Mouse (Mus musculus): ENCODE results near the gene Mrpl27. TPM values are rescaled to one million over a fixed set of nuclear protein-coding genes. Genes with fewer than 3 reads are reported as not detected.

Mrpl27 gene
- polyA plus RNA-seq, 1 experiment from 2014 or later: 56.6 TPM

- no peaks in the 10 kb centered on the region for H3K27me3 ChIP-seq (ENCODE audit: control insufficient read depth, insufficient read depth, low read depth, low read length)
- H3K9me3 ChIP-seq (replicated peaks; ENCODE audit: control insufficient read depth, low read length): no peaks in the 10 kb centered on the region
- 78% methylated on average over 3 of the region's 3 CpGs for WGBS (ENCODE audit: insufficient replicate concordance)
- H3K4me2 ChIP-seq (ENCODE audit: low read depth, low read length): no peak overlapping the region
- no peak overlapping the region for H3K9ac ChIP-seq (ENCODE audit: low read depth, low read length)
- ATAC-seq (ENCODE audit: low read depth): no peak
- H3K4me3 ChIP-seq (ENCODE audit: low read depth, low read length): no peak overlapping the region
- H3K4me1 ChIP-seq (ENCODE audit: control insufficient read depth, low read depth, low read length): no peaks in the 10 kb centered on the region
- H3K36me3 ChIP-seq (ENCODE audit: control insufficient read depth, insufficient read depth): no peaks in the 10 kb centered on the region
- H3K27ac ChIP-seq (ENCODE audit: low read length): no peak overlapping the region
Observed at GRCm38 (mm10) chr11:94699399-94699798, 45.8 kb downstream of the Mrpl27 start.

GRCm38 (mm10) chr11:94701401-94702215, 48.0 kb downstream of the Mrpl27 start:
- Histone ChIP-seq H3K4me3 (ENCODE audit: low read depth, low read length) (no peak overlapping the region), H3K9ac (ENCODE audit: low read depth, low read length) (no peak overlapping the region), H3K4me1 (ENCODE audit: control insufficient read depth, low read depth, low read length) (no peaks in the 10 kb centered on the region), H3K36me3 (ENCODE audit: control insufficient read depth, insufficient read depth) (no peaks in the 10 kb centered on the region), H3K27me3 (ENCODE audit: control insufficient read depth, insufficient read depth, low read depth, low read length) (no peaks in the 10 kb centered on the region), H3K27ac (ENCODE audit: low read length) (no peak overlapping the region), H3K9me3 (replicated peaks; ENCODE audit: control insufficient read depth, low read length) (no peaks in the 10 kb centered on the region), H3K4me2 (ENCODE audit: low read depth, low read length) (no peak overlapping the region)
- WGBS (ENCODE audit: insufficient replicate concordance): 61% methylated on average over 27 of the region's 27 CpGs
- ATAC-seq (ENCODE audit: low read depth): no peak

GRCm38 (mm10) chr11:94702216-94702610, 48.6 kb downstream of the Mrpl27 start:
- H3K4me1 ChIP-seq (ENCODE audit: control insufficient read depth, low read depth, low read length): no peaks in the 10 kb centered on the region
- H3K4me3 ChIP-seq (ENCODE audit: low read depth, low read length): no peak overlapping the region
- H3K4me2 ChIP-seq (ENCODE audit: low read depth, low read length): no peak overlapping the region
- no peaks in the 10 kb centered on the region for H3K9me3 ChIP-seq (replicated peaks; ENCODE audit: control insufficient read depth, low read length)
- no peak overlapping the region for H3K27ac ChIP-seq (ENCODE audit: low read length)
- 43% methylated on average over 3 of the region's 3 CpGs for WGBS (ENCODE audit: insufficient replicate concordance)
- no peak for ATAC-seq (ENCODE audit: low read depth)
- H3K9ac ChIP-seq (ENCODE audit: low read depth, low read length): no peak overlapping the region
- no peaks in the 10 kb centered on the region for H3K27me3 ChIP-seq (ENCODE audit: control insufficient read depth, insufficient read depth, low read depth, low read length)
- no peaks in the 10 kb centered on the region for H3K36me3 ChIP-seq (ENCODE audit: control insufficient read depth, insufficient read depth)

- H3K36me3 ChIP-seq (ENCODE audit: control insufficient read depth, insufficient read depth): no peaks in the 10 kb centered on the region
- H3K4me3 ChIP-seq (ENCODE audit: low read depth, low read length): no peak overlapping the region
- no peak overlapping the region for H3K4me2 ChIP-seq (ENCODE audit: low read depth, low read length)
- H3K4me1 ChIP-seq (ENCODE audit: control insufficient read depth, low read depth, low read length): no peaks in the 10 kb centered on the region
- ATAC-seq (ENCODE audit: low read depth): no peak
- H3K9me3 ChIP-seq (replicated peaks; ENCODE audit: control insufficient read depth, low read length): no peaks in the 10 kb centered on the region
- H3K27me3 ChIP-seq (ENCODE audit: control insufficient read depth, insufficient read depth, low read depth, low read length): no peaks in the 10 kb centered on the region
- no peak overlapping the region for H3K27ac ChIP-seq (ENCODE audit: low read length)
- no peak overlapping the region for H3K9ac ChIP-seq (ENCODE audit: low read depth, low read length)
- WGBS (ENCODE audit: insufficient replicate concordance): 30% methylated on average over 7 of the region's 7 CpGs
Observed at GRCm38 (mm10) chr11:94704020-94704419, 50.5 kb downstream of the Mrpl27 start.

- no peak within 1 kb of the TSS for H3K9ac ChIP-seq (ENCODE audit: low read depth, low read length)
- H3K4me3 ChIP-seq (ENCODE audit: low read depth, low read length): no peak within 1 kb of the TSS
- H3K27me3 ChIP-seq (ENCODE audit: control insufficient read depth, insufficient read depth, low read depth, low read length): no peaks in the 10 kb centered on the region
- no peaks in the 10 kb centered on the region for H3K4me1 ChIP-seq (ENCODE audit: control insufficient read depth, low read depth, low read length)
- H3K36me3 ChIP-seq (ENCODE audit: control insufficient read depth, insufficient read depth): no peaks in the 10 kb centered on the region
- no peak within 1 kb of the TSS for H3K4me2 ChIP-seq (ENCODE audit: low read depth, low read length)
- no peaks in the 10 kb centered on the region for H3K9me3 ChIP-seq (replicated peaks; ENCODE audit: control insufficient read depth, low read length)
- no peak within 1 kb of the TSS for H3K27ac ChIP-seq (ENCODE audit: low read length)
- ATAC-seq (ENCODE audit: low read depth): no peak
- 58% methylated on average over 5 of the region's 5 CpGs for WGBS (ENCODE audit: insufficient replicate concordance)
Observed at GRCm38 (mm10) chr11:94704472-94704871, 50.9 kb downstream of the Mrpl27 start, which contains the start of gene Gm11541. TSS of gene Gm11541 (minus strand) at chr11:94704499.

Other genes with a start within 250 kb of the Mrpl27 start
- 1.9 TPM in 2 replicates for gene Cacna1g, start 179.6 kb upstream of the Mrpl27 start, polyA plus RNA-seq (2015; fragmentation: Nextera tagmentation; extraction: Ambion mirVana)
- gene Spata20, start 167.6 kb upstream of the Mrpl27 start, polyA plus RNA-seq (2015; fragmentation: Nextera tagmentation; extraction: Ambion mirVana): not detected in 2 replicates
- 0.08 TPM in 1 of 2 replicates, not detected in the other for gene Epn3, start 153.8 kb upstream of the Mrpl27 start, polyA plus RNA-seq (2015; fragmentation: Nextera tagmentation; extraction: Ambion mirVana)
- gene Mycbpap, start 132.0 kb upstream of the Mrpl27 start, polyA plus RNA-seq (2015; fragmentation: Nextera tagmentation; extraction: Ambion mirVana): 0.30 TPM in 1 of 2 replicates, not detected in the other
- gene Rsad1, start 104.5 kb upstream of the Mrpl27 start, polyA plus RNA-seq (2015; fragmentation: Nextera tagmentation; extraction: Ambion mirVana): 1.0 and 1.3 TPM in 2 replicates
- 0.05 and 0.08 TPM in 2 replicates for gene Chad, start 88.7 kb upstream of the Mrpl27 start, polyA plus RNA-seq (2015; fragmentation: Nextera tagmentation; extraction: Ambion mirVana)
- 1.4 and 1.5 TPM in 2 replicates for gene Acsf2, start 51.9 kb upstream of the Mrpl27 start, polyA plus RNA-seq (2015; fragmentation: Nextera tagmentation; extraction: Ambion mirVana)
- 78.4 and 82.0 TPM in 2 replicates for gene Lrrc59, start 24.0 kb upstream of the Mrpl27 start, polyA plus RNA-seq (2015; fragmentation: Nextera tagmentation; extraction: Ambion mirVana)
- gene Eme1, start 197 bp downstream of the Mrpl27 start, polyA plus RNA-seq (2015; fragmentation: Nextera tagmentation; extraction: Ambion mirVana): 10.4 and 11.6 TPM in 2 replicates
- gene Xylt2, start 23.7 kb downstream of the Mrpl27 start, polyA plus RNA-seq (2015; fragmentation: Nextera tagmentation; extraction: Ambion mirVana): 1.9 and 2.6 TPM in 2 replicates
- gene Gm11541, start 50.7 kb downstream of the Mrpl27 start, polyA plus RNA-seq (2015; fragmentation: Nextera tagmentation; extraction: Ambion mirVana): not detected in 2 replicates
- gene Cdc34b, start 88.0 kb downstream of the Mrpl27 start, polyA plus RNA-seq (2015; fragmentation: Nextera tagmentation; extraction: Ambion mirVana): not detected in 2 replicates
- not detected in 2 replicates for gene Tmem92, start 128.9 kb downstream of the Mrpl27 start, polyA plus RNA-seq (2015; fragmentation: Nextera tagmentation; extraction: Ambion mirVana)